Mouse (Mus musculus) embryonic facial prominence, embryonic 10.5 days (tissue): ENCODE results near the gene Ttyh3. TPM values are rescaled to one million over a fixed set of nuclear protein-coding genes. Genes with fewer than 3 reads are reported as not detected.

Source experiments
- DNase-seq: peaks from one replicate; pipeline ENCODE4 v3.0.0-alpha.2; 2017; ENCODE audit warnings: low spot score
- H3K27ac ChIP-seq: fragments of 300-500 bp; sonication (generic); replicated peaks from 2 replicates; pipeline ENCODE4 v1.5.1; 2016; ENCODE audit warnings: mild to moderate bottlenecking
- H3K27me3 ChIP-seq: fragments of 300-500 bp; sonication (generic); replicated peaks from 2 replicates; pipeline ENCODE4 v1.6.1; 2016; ENCODE audit warnings: low read depth, mild to moderate bottlenecking; ENCODE audit not compliant: poor library complexity, severe bottlenecking
- H3K36me3 ChIP-seq: fragments of 300-500 bp; sonication (generic); replicated peaks from 2 replicates; pipeline ENCODE4 v1.6.1; 2016; ENCODE audit warnings: mild to moderate bottlenecking, moderate library complexity
- H3K4me1 ChIP-seq: fragments of 300-500 bp; sonication (generic); 2 replicates; pipeline ENCODE4 v1.6.1; 2016
- H3K4me3 ChIP-seq: fragments of 300-500 bp; sonication (generic); 2 replicates; pipeline ENCODE4 v1.5.1; 2016; ENCODE audit warnings: mild to moderate bottlenecking, moderate library complexity
- H3K9me3 ChIP-seq: fragments of 300-500 bp; sonication (generic); 2 replicates; pipeline ENCODE4 v1.6.1; 2016; ENCODE audit warnings: mild to moderate bottlenecking
- WGBS: fragments of 180-500 bp; shearing (Covaris S2); methylation state at CpG from one replicate; pipeline ENCODE4 v1.1.7; 2016; 5-methylcytosine and 5-hydroxymethylcytosine counted together
- polyA plus RNA-seq: library from polyadenylated mRNA; unstranded; fragments of >200 nt; fragmentation: Nextera tagmentation; extraction: Ambion mirVana; gene quantifications from 2 replicates; pipeline ENCODE4 v1.2.1, GENCODE M21; 2016

Gene Ttyh3
- polyA plus RNA-seq, 1 experiment from 2014 or later: 33.4 TPM

- Histone ChIP-seq H3K4me1 (peaks cover 54% of the 10 kb centered on the region), H3K27me3 (no peaks in the 10 kb centered on the region), H3K9me3 (no peaks in the 10 kb centered on the region), H3K4me3 (peak overlapping the region; percentile 98), H3K27ac (peak overlapping the region; percentile 98), H3K36me3 (peaks cover 31% of the 10 kb centered on the region)
- 6% methylated on average over 26 of the region's 26 CpGs for WGBS
- DNase-seq: peak; percentile 100
These were observed 353 bp upstream of the Ttyh3 start for GRCm38 (mm10) chr5:140649101-140649667.

GRCm38 (mm10) chr5:140647821-140648518 is 861 bp downstream of the Ttyh3 start:
- H3K4me1 ChIP-seq: peaks cover 63% of the 10 kb centered on the region
- DNase-seq: peak; percentile 62
- WGBS: 9% methylated on average over 13 of the region's 13 CpGs
- H3K4me3 ChIP-seq: peak overlapping the region; percentile 98
- peaks cover 43% of the 10 kb centered on the region for H3K36me3 ChIP-seq
- no peaks in the 10 kb centered on the region for H3K27me3 ChIP-seq
- peak overlapping the region; percentile 98 for H3K27ac ChIP-seq
- H3K9me3 ChIP-seq: no peaks in the 10 kb centered on the region

- peak overlapping the region; percentile 98 for H3K27ac ChIP-seq
- no peaks in the 10 kb centered on the region for H3K27me3 ChIP-seq
- 70% methylated on average over 13 of the region's 13 CpGs for WGBS
- peaks cover 51% of the 10 kb centered on the region for H3K36me3 ChIP-seq
- peak overlapping the region; percentile 98 for H3K4me3 ChIP-seq
- H3K4me1 ChIP-seq: peaks cover 71% of the 10 kb centered on the region
- no peak for DNase-seq
- H3K9me3 ChIP-seq: no peaks in the 10 kb centered on the region
These were observed 1.6 kb downstream of the Ttyh3 start for GRCm38 (mm10) chr5:140647031-140647760.

GRCm38 (mm10) chr5:140646171-140646570 is 2.7 kb downstream of the Ttyh3 start:
- 92% methylated on average over 6 of the region's 6 CpGs for WGBS
- Histone ChIP-seq H3K4me3 (peak overlapping the region; percentile 98), H3K4me1 (peaks cover 81% of the 10 kb centered on the region), H3K27ac (peak overlapping the region; percentile 98; the same call in 1 of the 2 replicates), H3K9me3 (no peaks in the 10 kb centered on the region), H3K36me3 (peaks cover 59% of the 10 kb centered on the region), H3K27me3 (no peaks in the 10 kb centered on the region)
- no peak for DNase-seq

- 91% methylated on average over 4 of the region's 4 CpGs for WGBS
- Histone ChIP-seq H3K9me3 (no peaks in the 10 kb centered on the region), H3K36me3 (peaks cover 66% of the 10 kb centered on the region), H3K27me3 (no peaks in the 10 kb centered on the region), H3K4me3 (peak overlapping the region; percentile 9; the same call in 1 of the 2 replicates), H3K4me1 (peaks cover 88% of the 10 kb centered on the region), H3K27ac (no peak overlapping the region)
- no peak for DNase-seq
These were observed 3.4 kb downstream of the Ttyh3 start for GRCm38 (mm10) chr5:140645454-140645853.

- H3K4me1 ChIP-seq: peaks cover 87% of the 10 kb centered on the region
- no peaks in the 10 kb centered on the region for H3K9me3 ChIP-seq
- H3K27me3 ChIP-seq: no peaks in the 10 kb centered on the region
- H3K4me3 ChIP-seq: peak overlapping the region; percentile 9; the same call in 1 of the 2 replicates
- peaks cover 73% of the 10 kb centered on the region for H3K36me3 ChIP-seq
- 88% methylated on average over 15 of the region's 15 CpGs for WGBS
- H3K27ac ChIP-seq: no peak overlapping the region
- DNase-seq: no peak
These were observed 4.1 kb downstream of the Ttyh3 start for GRCm38 (mm10) chr5:140644702-140645201.

- no peak overlapping the region for H3K4me3 ChIP-seq
- peaks cover 78% of the 10 kb centered on the region for H3K36me3 ChIP-seq
- H3K27me3 ChIP-seq: no peaks in the 10 kb centered on the region
- DNase-seq: no peak
- WGBS: 91% methylated on average over 6 of the region's 6 CpGs
- peaks cover 87% of the 10 kb centered on the region for H3K4me1 ChIP-seq
- H3K9me3 ChIP-seq: no peaks in the 10 kb centered on the region
- H3K27ac ChIP-seq: no peak overlapping the region
These were observed 4.6 kb downstream of the Ttyh3 start for GRCm38 (mm10) chr5:140644263-140644662.

- Histone ChIP-seq H3K27me3 (no peaks in the 10 kb centered on the region), H3K27ac (peak overlapping the region; percentile 78), H3K4me3 (peak overlapping the region; percentile 25; the same call in 1 of the 2 replicates), H3K36me3 (peaks cover 97% of the 10 kb centered on the region), H3K9me3 (no peaks in the 10 kb centered on the region), H3K4me1 (peaks cover 78% of the 10 kb centered on the region)
- 64% methylated on average over 3 of the region's 3 CpGs for WGBS
- DNase-seq: no peak
These were observed 6.8 kb downstream of the Ttyh3 start for GRCm38 (mm10) chr5:140642076-140642475.

GRCm38 (mm10) chr5:140641254-140641928 is 7.4 kb downstream of the Ttyh3 start:
- H3K36me3 ChIP-seq: peaks cover 97% of the 10 kb centered on the region
- DNase-seq: peak; percentile 82

GRCm38 (mm10) chr5:140640812-140641211 is 8.0 kb downstream of the Ttyh3 start:
- DNase-seq: no peak
- H3K36me3 ChIP-seq: peaks cover 97% of the 10 kb centered on the region
- WGBS: 79% methylated on average over 2 of the region's 2 CpGs
- H3K9me3 ChIP-seq: no peaks in the 10 kb centered on the region
- H3K27me3 ChIP-seq: no peaks in the 10 kb centered on the region
- H3K27ac ChIP-seq: peak overlapping the region; percentile 81
- peak overlapping the region; percentile 25; the same call in 1 of the 2 replicates for H3K4me3 ChIP-seq
- peaks cover 68% of the 10 kb centered on the region for H3K4me1 ChIP-seq

More at GRCm38 (mm10) chr5:140641254-140641928, 7.4 kb downstream of the Ttyh3 start:
- peak overlapping the region; percentile 81 for H3K27ac ChIP-seq
- 47% methylated on average over 10 of the region's 10 CpGs for WGBS
- H3K4me1 ChIP-seq: peaks cover 74% of the 10 kb centered on the region
- H3K27me3 ChIP-seq: no peaks in the 10 kb centered on the region
- H3K9me3 ChIP-seq: no peaks in the 10 kb centered on the region
- H3K4me3 ChIP-seq: peak overlapping the region; percentile 25; the same call in 1 of the 2 replicates

GRCm38 (mm10) chr5:140639871-140640270 is 9.0 kb downstream of the Ttyh3 start:
- peaks cover 97% of the 10 kb centered on the region for H3K36me3 ChIP-seq
- no peaks in the 10 kb centered on the region for H3K27me3 ChIP-seq
- WGBS: 89% methylated on average over 14 of the region's 14 CpGs
- no peak overlapping the region for H3K4me3 ChIP-seq
- peak overlapping the region; percentile 41; the same call in 1 of the 2 replicates for H3K27ac ChIP-seq
- H3K9me3 ChIP-seq: no peaks in the 10 kb centered on the region
- peaks cover 58% of the 10 kb centered on the region for H3K4me1 ChIP-seq
- DNase-seq: no peak

- Histone ChIP-seq H3K36me3 (peaks cover 97% of the 10 kb centered on the region), H3K27ac (peak overlapping the region; percentile 41; the same call in 1 of the 2 replicates), H3K27me3 (no peaks in the 10 kb centered on the region), H3K4me1 (peaks cover 55% of the 10 kb centered on the region), H3K9me3 (no peaks in the 10 kb centered on the region), H3K4me3 (no peak overlapping the region)
- DNase-seq: no peak
- 93% methylated on average over 4 of the region's 4 CpGs for whole genome bisulfite sequencing
These were observed 9.5 kb downstream of the Ttyh3 start for GRCm38 (mm10) chr5:140639312-140639711.
